Comparison of ENCODE assay signal across 13 mouse cellular contexts in the genomic region with DNA sequence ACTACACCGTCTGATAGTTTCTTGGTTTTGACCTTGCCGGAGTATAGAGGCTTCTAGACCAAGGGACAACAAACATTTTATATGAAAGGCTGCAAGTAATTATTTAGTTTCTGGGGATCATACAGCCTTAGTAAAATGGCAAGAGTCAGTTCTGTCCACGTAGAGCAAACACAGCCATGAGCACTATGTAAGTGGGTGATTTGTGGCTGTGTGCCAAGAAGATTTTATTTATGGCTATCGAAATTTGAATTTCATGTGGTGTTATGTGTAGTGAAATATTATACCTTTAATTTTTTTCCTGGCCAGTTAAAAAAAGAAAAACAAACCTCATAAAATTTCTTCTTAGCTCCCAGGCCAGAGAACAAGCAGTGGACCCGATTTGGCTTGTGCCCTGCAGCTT. TPM values are rescaled to one million over a fixed set of nuclear protein-coding genes. Genes with fewer than 3 reads are reported as not detected.
"Had no signal": no experiment of that assay in that cellular context is flagged by ENCODE, and none has a peak within 500 bp of the region (broad histone marks: within the 10 kb centered on the region; RNA-seq: fewer than 3 reads in every experiment).

No protein-coding gene starts in this region.

- H3K4me3 ChIP-seq: limb, embryonic 15.5 days; liver, embryonic 12.5 days; lung, embryonic 15.5 days; midbrain, embryonic 12.5 days; neural tube, embryonic 13.5 days had no signal

- H3K9me3 ChIP-seq: limb, embryonic 15.5 days; liver, embryonic 12.5 days; lung, embryonic 15.5 days; midbrain, embryonic 12.5 days; neural tube, embryonic 13.5 days had no signal

- DNase-seq: kidney, adult 11 months; kidney, adult 9 months; kidney, postnatal 4 days; retina, postnatal 1 day; thymus, postnatal 4 days had no signal

- H3K36me3 ChIP-seq: limb, embryonic 15.5 days; liver, embryonic 12.5 days; lung, embryonic 15.5 days; midbrain, embryonic 12.5 days; neural tube, embryonic 13.5 days had no signal

- H3K4me2 ChIP-seq: limb, embryonic 15.5 days; liver, embryonic 12.5 days; lung, embryonic 15.5 days; midbrain, embryonic 12.5 days; neural tube, embryonic 13.5 days had no signal

- H3K27me3 ChIP-seq: limb, embryonic 15.5 days; liver, embryonic 12.5 days; lung, embryonic 15.5 days had no signal

- H3K4me1 ChIP-seq: liver, embryonic 12.5 days had no signal

- ATAC-seq: liver, embryonic 12.5 days; midbrain, embryonic 16.5 days had no signal

- H3K9ac ChIP-seq: limb, embryonic 15.5 days; liver, embryonic 12.5 days; lung, embryonic 15.5 days; midbrain, embryonic 12.5 days; neural tube, embryonic 13.5 days had no signal

- H3K27ac ChIP-seq: kidney, postnatal 0 days; limb, embryonic 15.5 days; liver, embryonic 12.5 days; lung, embryonic 15.5 days; midbrain, embryonic 12.5 days; neural tube, embryonic 13.5 days had no signal

RNA-seq across cellular contexts. Expression of gene Slit3, which starts 33.4 kb away (rescaled TPM):
- total RNA-seq: megakaryocyte-erythroid progenitor cell, adult 5-6 weeks had no signal
